Mouse (Mus musculus): ENCODE measurements around the gene Olfr763. TPM values are rescaled to one million over a fixed set of nuclear protein-coding genes. Genes with fewer than 3 reads are reported as not detected.

Gene Olfr763
- not detected in 4 replicates for total RNA-seq (2023)

DNA sequence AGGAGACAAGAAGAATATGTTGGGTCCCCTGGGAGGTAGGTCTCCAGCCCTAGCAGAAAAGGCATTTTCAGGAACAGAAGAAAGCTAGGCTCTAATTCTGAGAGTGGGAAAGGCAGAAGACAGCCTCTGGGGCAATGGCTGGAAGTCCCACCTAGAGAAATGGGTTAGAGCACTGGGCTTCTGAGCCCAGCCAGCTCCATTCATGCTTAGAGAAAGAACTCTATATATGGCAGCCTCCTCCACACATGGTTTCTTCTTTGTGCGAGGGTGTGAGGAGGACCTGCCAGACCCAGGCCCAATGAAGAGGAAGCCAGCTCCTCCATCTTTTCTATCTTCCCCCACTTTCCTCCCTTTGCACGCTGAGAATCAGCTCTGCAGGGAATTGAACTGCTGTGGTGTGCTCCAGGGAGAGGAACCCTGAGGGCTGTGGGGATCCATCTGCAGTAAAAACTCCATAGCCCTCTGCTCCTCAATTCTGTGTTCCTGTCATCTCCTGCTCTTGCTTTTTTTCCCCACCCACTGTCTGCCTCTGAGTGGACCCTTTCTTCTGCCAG is at the start of gene Olfr763:
Olfr763 (plus strand) TSS at position 504 of the 554 bp plus-strand sequence.

DNA sequence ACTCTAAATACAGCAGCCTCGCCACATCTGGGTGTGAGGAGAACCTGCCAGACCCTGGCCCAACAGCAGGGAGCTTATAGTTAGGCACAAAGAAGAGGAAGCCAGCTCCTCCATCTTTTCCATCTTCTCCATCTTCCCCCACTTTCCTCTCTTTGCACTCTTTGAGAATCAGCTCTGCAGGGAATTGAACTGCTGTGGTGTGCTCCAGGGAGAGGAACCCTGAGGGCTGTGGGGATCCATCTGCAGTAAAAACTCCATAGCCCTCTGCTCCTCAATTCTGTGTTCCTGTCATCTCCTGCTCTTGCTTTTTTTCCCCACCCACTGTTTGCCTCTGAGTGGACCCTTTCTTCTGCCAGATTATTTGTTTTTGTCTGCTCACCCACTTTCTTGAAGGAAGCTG is 21.5 kb upstream of the Olfr763 start, which contains the start of gene Olfr9:
Olfr9 (plus strand) TSS at position 301 of the 400 bp plus-strand sequence.

DNA sequence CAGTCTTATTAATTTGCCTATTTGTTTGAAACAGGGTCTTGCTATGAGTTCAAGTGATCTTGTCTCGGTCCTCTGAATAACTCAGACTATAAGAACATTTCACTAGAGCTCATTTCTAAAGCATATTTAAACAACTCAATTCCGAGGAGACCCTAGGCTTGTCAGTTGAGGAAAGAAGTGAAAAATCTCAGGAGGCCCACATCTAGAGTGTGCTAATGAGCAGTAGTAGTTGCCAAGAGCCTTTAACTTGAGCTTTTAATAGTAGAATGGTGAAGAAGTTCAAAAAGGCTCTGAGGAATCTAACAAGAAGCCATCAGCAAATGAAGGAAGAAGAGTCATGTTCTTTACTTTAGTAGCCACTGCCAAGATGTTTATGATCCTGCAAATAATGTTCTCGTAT is 29.2 kb downstream of the Olfr763 start, which contains the start of gene Olfr764-ps1:
Olfr764-ps1 (minus strand) TSS at position 101 of the 400 bp plus-strand sequence.

DNA sequence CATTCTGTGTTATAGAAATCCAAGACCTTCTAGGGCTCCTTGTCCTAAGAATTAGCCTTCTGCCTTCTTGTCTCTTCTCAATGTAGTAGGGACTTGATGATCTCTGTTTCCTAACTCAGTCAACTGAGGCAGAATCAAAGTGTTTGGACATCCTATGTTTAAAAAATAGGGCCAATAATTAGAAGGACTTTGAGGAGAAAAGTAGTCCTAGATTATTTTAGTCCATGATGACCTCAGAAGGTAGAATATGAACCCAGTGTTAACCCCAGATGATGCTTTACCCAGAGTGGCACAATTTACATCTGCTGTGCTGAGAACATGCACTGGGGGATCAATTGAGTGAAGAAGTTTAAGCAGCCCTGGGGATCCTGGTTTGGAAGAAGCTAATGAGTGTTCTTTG is 39.3 kb downstream of the Olfr763 start, which contains the start of gene Olfr765:
Olfr765 (minus strand) TSS at position 101 of the 400 bp plus-strand sequence.

Other genes starting within 250 kb of the Olfr763 start
- gene Mmp19, start 219.9 kb upstream of the Olfr763 start, total RNA-seq (2023), result 0.24 to 0.47 TPM in 2 of 4 replicates, not detected in the others
- gene Dnajc14, start 206.7 kb upstream of the Olfr763 start, total RNA-seq (2023), result 65.7 to 75.6 TPM (median 69.1 TPM) in 4 replicates
- 11.7 to 17.1 TPM (median 14.3 TPM) in 4 replicates for gene Tmem198b, start 206.4 kb upstream of the Olfr763 start, total RNA-seq (2023)
- gene Sarnp, start 193.5 kb upstream of the Olfr763 start, total RNA-seq (2023), result 52.6 to 60.7 TPM (median 55.2 TPM) in 4 replicates
- gene Ormdl2, start 189.1 kb upstream of the Olfr763 start, total RNA-seq (2023), result 19.4 to 26.1 TPM (median 22.5 TPM) in 4 replicates
- gene Gdf11, start 119.1 kb upstream of the Olfr763 start, total RNA-seq (2023), result 51.4 to 56.9 TPM (median 52.5 TPM) in 4 replicates
- 0.81 to 1.1 TPM (median 0.97 TPM) in 3 of 4 replicates, not detected in the other for gene Cd63, start 109.8 kb upstream of the Olfr763 start, total RNA-seq (2023)
- 6.8 to 13.1 TPM (median 7.4 TPM) in 4 replicates for gene Rdh5, start 87.9 kb upstream of the Olfr763 start, total RNA-seq (2023)
- gene Bloc1s1, start 86.8 kb upstream of the Olfr763 start, total RNA-seq (2023), result 62.0 to 76.3 TPM (median 67.9 TPM) in 4 replicates
- gene Itga7, start 77.0 kb upstream of the Olfr763 start, total RNA-seq (2023), result 0.27 TPM in 1 of 4 replicates, not detected in the others
- gene Mettl7b, start 49.8 kb upstream of the Olfr763 start, total RNA-seq (2023), result not detected in 4 replicates
- gene Olfr9, start 21.4 kb upstream of the Olfr763 start, total RNA-seq (2023), result not detected in 4 replicates
- not detected in 4 replicates for gene Olfr764-ps1, start 29.1 kb downstream of the Olfr763 start, total RNA-seq (2023)
- gene Olfr765, start 39.2 kb downstream of the Olfr763 start, total RNA-seq (2023), result not detected in 4 replicates
- not detected in 4 replicates for gene Olfr766-ps1, start 58.2 kb downstream of the Olfr763 start, total RNA-seq (2023)
- not detected in 4 replicates for gene Olfr767, start 72.1 kb downstream of the Olfr763 start, total RNA-seq (2023)
- gene Olfr768, start 88.6 kb downstream of the Olfr763 start, total RNA-seq (2023), result not detected in 4 replicates
- gene Olfr769, start 107.1 kb downstream of the Olfr763 start, total RNA-seq (2023), result not detected in 4 replicates
- gene Olfr770, start 128.2 kb downstream of the Olfr763 start, total RNA-seq (2023), result not detected in 4 replicates
- not detected in 4 replicates for gene Olfr771, start 154.0 kb downstream of the Olfr763 start, total RNA-seq (2023)
- not detected in 4 replicates for gene Olfr772, start 167.1 kb downstream of the Olfr763 start, total RNA-seq (2023)
- gene Olfr773, start 176.6 kb downstream of the Olfr763 start, total RNA-seq (2023), result not detected in 4 replicates
- gene Olfr774, start 225.4 kb downstream of the Olfr763 start, total RNA-seq (2023), result not detected in 4 replicates
- not detected in 4 replicates for gene Olfr775, start 237.6 kb downstream of the Olfr763 start, total RNA-seq (2023)
- gene Olfr776, start 248.3 kb downstream of the Olfr763 start, total RNA-seq (2023), result not detected in 4 replicates

Measured in B cell, adult 62 days (primary cell).